Mouse (Mus musculus) CD4-positive, CD25-positive, alpha-beta regulatory T cell, adult 4 months (primary cell): Measurements from ENCODE around the gene Brix1. TPM values are rescaled to one million over a fixed set of nuclear protein-coding genes. Genes with fewer than 3 reads are reported as not detected.
A peak's percentile ranks its signal among the peaks of the same experiment; 100 is the strongest.
"Not testable (repeated sequence)": the region's sequence is repeated elsewhere in the genome, so short reads cannot be mapped to it uniquely, and the experiment has no call there.

Experiments used
- ATAC-seq: one replicate; pipeline ENCODE4 v1.8.0; 2017
- polyA plus RNA-seq, 2 experiments: library from polyadenylated mRNA; unstranded; fragments of 100-300 nt; shearing (Covaris generic); gene quantifications; one replicate each; pipeline ENCODE4 v1.2.1; 2017

The Brix1 gene
- polyA plus RNA-seq = 100 to 1,000 TPM; 126 to 135 TPM

- peak; percentile 97 for ATAC-seq
These were observed at the start of gene Brix1, which contains the start of gene Rad1 for GRCm38 (mm10) chr15:10485484-10486364. TSS of gene Brix1 (minus strand) at chr15:10485947. TSS of gene Rad1 (plus strand) at chr15:10486018.

GRCm38 (mm10) chr15:10534591-10534990, 48.8 kb upstream of the Brix1 start:
- ATAC-seq = no peak

GRCm38 (mm10) chr15:10533361-10533760, 47.6 kb upstream of the Brix1 start:
- ATAC-seq = not testable (repeated sequence)

- ATAC-seq = no peak
These were observed 45.6 kb upstream of the Brix1 start for GRCm38 (mm10) chr15:10531352-10531751.

- ATAC-seq = no peak
These were observed 40.1 kb upstream of the Brix1 start for GRCm38 (mm10) chr15:10525896-10526295.

- ATAC-seq = no peak
These were observed 29.4 kb upstream of the Brix1 start for GRCm38 (mm10) chr15:10515166-10515565.

- no peak for ATAC-seq
These were observed 20.4 kb upstream of the Brix1 start for GRCm38 (mm10) chr15:10506099-10506498.

- ATAC-seq = no peak
These were observed 15.3 kb upstream of the Brix1 start for GRCm38 (mm10) chr15:10500838-10501719.

- no peak for ATAC-seq
These were observed 14.3 kb upstream of the Brix1 start for GRCm38 (mm10) chr15:10500035-10500434.

- no peak for ATAC-seq
These were observed 13.8 kb upstream of the Brix1 start for GRCm38 (mm10) chr15:10499593-10499992.

- ATAC-seq = not testable (repeated sequence)
These were observed 10.9 kb upstream of the Brix1 start for GRCm38 (mm10) chr15:10496696-10497095.

- ATAC-seq = no peak
These were observed 10.2 kb upstream of the Brix1 start for GRCm38 (mm10) chr15:10495944-10496343.

GRCm38 (mm10) chr15:10490101-10490500, 4.4 kb upstream of the Brix1 start:
- ATAC-seq = no peak

- ATAC-seq = no peak
These were observed 1.5 kb upstream of the Brix1 start for GRCm38 (mm10) chr15:10487246-10487645.

- ATAC-seq = peak; percentile 30
These were observed 655 bp upstream of the Brix1 start for GRCm38 (mm10) chr15:10486365-10486839.

- no peak for ATAC-seq
These were observed 14.8 kb downstream of the Brix1 start for GRCm38 (mm10) chr15:10470941-10471340.

- peak; percentile 81 for ATAC-seq
These were observed 15.5 kb downstream of the Brix1 start, which contains the start of gene Dnajc21 for GRCm38 (mm10) chr15:10470151-10470831. TSS of gene Dnajc21 (minus strand) at chr15:10470516.

- ATAC-seq = peak; percentile 5
These were observed 16.1 kb downstream of the Brix1 start for GRCm38 (mm10) chr15:10469641-10470150.

- ATAC-seq = no peak
These were observed 17.0 kb downstream of the Brix1 start for GRCm38 (mm10) chr15:10468761-10469160.

GRCm38 (mm10) chr15:10464678-10465077, 21.1 kb downstream of the Brix1 start:
- ATAC-seq = no peak

GRCm38 (mm10) chr15:10463555-10463954, 22.2 kb downstream of the Brix1 start:
- no peak for ATAC-seq

- ATAC-seq = no peak
These were observed 24.8 kb downstream of the Brix1 start for GRCm38 (mm10) chr15:10460986-10461385.
